Mouse (Mus musculus) G1E (cell line): ENCODE measurements at regions not wholly inside any gene's neighbourhood (a gene's known extent, or its start where the extent isn't known, plus 50 kb on each side); places are given as distances from the start of the nearest gene placed in this dataset.

Experiments used
- ATAC-seq: 2 replicates; pipeline ENCODE4 v1.8.0; 2016; ENCODE audit warnings: mild to moderate bottlenecking; ENCODE audit not compliant: insufficient number of reproducible peaks, poor library complexity, low FRiP score, severe bottlenecking; ENCODE audit errors: extremely low read depth
- DNase-seq: peaks from one replicate; pipeline ENCODE4 v3.0.0; 2012; ENCODE audit warnings: low spot score
- H3K27me3 ChIP-seq: 2 replicates; pipeline ENCODE4 v1.6.1; 2012; ENCODE audit warnings: mild to moderate bottlenecking, low read length, inconsistent platforms; ENCODE audit not compliant: insufficient read depth
- H3K36me3 ChIP-seq: replicated peaks from 2 replicates; pipeline ENCODE3; 2012; ENCODE audit warnings: mild to moderate bottlenecking, inconsistent platforms
- H3K4me1 ChIP-seq: 2 replicates; pipeline ENCODE4 v1.6.1; 2012; ENCODE audit warnings: low read depth, low read length, inconsistent platforms, mixed read lengths; ENCODE audit not compliant: insufficient read depth
- H3K4me3 ChIP-seq: 2 replicates; pipeline ENCODE4 v1.5.1; 2012; ENCODE audit warnings: low read depth, mild to moderate bottlenecking, inconsistent platforms, low read length, moderate library complexity, mixed read lengths
- H3K9me3 ChIP-seq: replicated peaks from 2 replicates; pipeline ENCODE4 v1.6.1; 2012; ENCODE audit warnings: inconsistent platforms
- CTCF ChIP-seq: IDR thresholded peaks from 2 replicates; pipeline ENCODE4 v1.5.1; 2012; ENCODE audit warnings: low read depth, low read length, inconsistent platforms, mixed read lengths
- GATA1 ChIP-seq: IDR thresholded peaks from 2 replicates; pipeline ENCODE4 v1.6.1; 2012; ENCODE audit warnings: borderline replicate concordance, low read length, inconsistent platforms, mixed read lengths
- GATA2 ChIP-seq: IDR thresholded peaks from 2 replicates; pipeline ENCODE4 v1.6.1; 2012; ENCODE audit warnings: low read depth, low read length, inconsistent platforms, borderline replicate concordance
- POLR2AphosphoS5 ChIP-seq: IDR thresholded peaks from 2 replicates; pipeline ENCODE4 v1.6.1; 2012; ENCODE audit warnings: low read depth, low read length, inconsistent platforms; ENCODE audit not compliant: insufficient replicate concordance
- TAL1 ChIP-seq: conservative IDR thresholded peaks from 2 replicates; pipeline ENCODE4 v1.6.1; 2012; ENCODE audit warnings: low read depth, low read length, inconsistent platforms, mixed read lengths

DNA sequence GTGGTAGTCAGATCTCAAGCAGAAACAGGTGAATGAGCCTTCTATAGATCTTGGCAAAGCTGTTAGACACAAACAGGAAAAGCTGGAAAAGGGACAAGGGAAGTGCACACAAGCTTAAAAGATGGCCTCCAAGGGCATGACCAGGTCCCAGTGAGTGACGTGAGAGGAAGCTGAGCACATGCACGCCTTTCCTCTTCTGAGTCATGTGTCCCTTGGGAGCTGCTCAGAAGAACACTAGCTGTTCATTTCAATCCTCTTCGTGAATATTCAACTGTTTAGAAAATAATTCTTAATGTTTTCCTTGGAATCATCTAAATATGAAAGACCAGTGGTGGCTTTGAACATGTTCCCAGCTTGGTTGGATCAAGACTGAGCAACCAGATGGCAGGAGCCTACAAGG lies 103.0 kb upstream of the Far2 start:
- DNase-seq (no peak), ATAC-seq (no peak)
- Histone ChIP-seq H3K4me1 (no peaks in the 10 kb centered on the region), H3K4me3 (no peak overlapping the region), H3K9me3 (no peaks in the 10 kb centered on the region), H3K27me3 (no peaks in the 10 kb centered on the region), H3K36me3 (no peaks in the 10 kb centered on the region)
- TF ChIP-seq TAL1: no peak
- TF ChIP-seq POLR2AphosphoS5: no peak
- no peak for TF ChIP-seq GATA2
- no peak for TF ChIP-seq CTCF
- TF ChIP-seq GATA1: no peak

GRCm38 (mm10) chr6:147944940-147945676 lies 102.0 kb upstream of the Far2 start:
- H3K27me3 ChIP-seq: no peaks in the 10 kb centered on the region
- no peaks in the 10 kb centered on the region for H3K36me3 ChIP-seq
- DNase-seq (no peak), ATAC-seq (no peak)
- no peak overlapping the region for H3K4me3 ChIP-seq
- no peaks in the 10 kb centered on the region for H3K4me1 ChIP-seq
- no peaks in the 10 kb centered on the region for H3K9me3 ChIP-seq
- TF ChIP-seq CTCF (no peak), TAL1 (no peak), GATA1 (no peak), POLR2AphosphoS5 (no peak), GATA2 (no peak)

DNA sequence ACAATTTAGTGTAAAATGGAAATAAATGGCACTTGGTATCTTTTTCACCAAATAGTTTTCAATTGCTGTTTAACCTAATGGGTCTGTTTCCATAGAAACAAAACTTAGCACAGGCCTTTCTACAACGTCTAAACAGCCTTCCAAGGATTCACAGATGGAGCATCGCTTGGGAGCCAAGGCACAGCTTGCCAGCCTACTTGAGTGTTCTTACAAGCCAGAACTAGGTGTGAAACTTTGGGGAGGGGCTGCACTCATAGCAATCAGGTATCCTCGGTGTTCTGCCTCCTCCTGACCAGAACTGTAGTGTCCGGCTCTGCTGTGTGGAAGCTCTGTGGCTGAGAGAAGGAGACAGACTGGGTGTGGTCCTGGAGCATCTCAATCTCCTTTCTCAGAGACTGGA lies 99.1 kb upstream of the Far2 start:
- no peak overlapping the region for H3K4me3 ChIP-seq
- H3K4me1 ChIP-seq: no peaks in the 10 kb centered on the region
- no peaks in the 10 kb centered on the region for H3K9me3 ChIP-seq
- H3K27me3 ChIP-seq: no peaks in the 10 kb centered on the region
- TF ChIP-seq GATA1: no peak
- TF ChIP-seq POLR2AphosphoS5: no peak
- TF ChIP-seq CTCF: no peak
- no peak for TF ChIP-seq GATA2
- no peak for TF ChIP-seq TAL1
- DNase-seq (no peak), ATAC-seq (no peak)
- no peaks in the 10 kb centered on the region for H3K36me3 ChIP-seq

GRCm38 (mm10) chr6:147951642-147952041 lies 95.4 kb upstream of the Far2 start:
- no peak for TF ChIP-seq GATA1
- no peak for TF ChIP-seq CTCF
- TF ChIP-seq GATA2: no peak
- no peak for TF ChIP-seq POLR2AphosphoS5
- TF ChIP-seq TAL1: no peak
- Histone ChIP-seq H3K9me3 (no peaks in the 10 kb centered on the region), H3K36me3 (no peaks in the 10 kb centered on the region), H3K27me3 (no peaks in the 10 kb centered on the region), H3K4me3 (no peak overlapping the region), H3K4me1 (no peaks in the 10 kb centered on the region)
- no peak for DNase-seq
- ATAC-seq: no peak

DNA sequence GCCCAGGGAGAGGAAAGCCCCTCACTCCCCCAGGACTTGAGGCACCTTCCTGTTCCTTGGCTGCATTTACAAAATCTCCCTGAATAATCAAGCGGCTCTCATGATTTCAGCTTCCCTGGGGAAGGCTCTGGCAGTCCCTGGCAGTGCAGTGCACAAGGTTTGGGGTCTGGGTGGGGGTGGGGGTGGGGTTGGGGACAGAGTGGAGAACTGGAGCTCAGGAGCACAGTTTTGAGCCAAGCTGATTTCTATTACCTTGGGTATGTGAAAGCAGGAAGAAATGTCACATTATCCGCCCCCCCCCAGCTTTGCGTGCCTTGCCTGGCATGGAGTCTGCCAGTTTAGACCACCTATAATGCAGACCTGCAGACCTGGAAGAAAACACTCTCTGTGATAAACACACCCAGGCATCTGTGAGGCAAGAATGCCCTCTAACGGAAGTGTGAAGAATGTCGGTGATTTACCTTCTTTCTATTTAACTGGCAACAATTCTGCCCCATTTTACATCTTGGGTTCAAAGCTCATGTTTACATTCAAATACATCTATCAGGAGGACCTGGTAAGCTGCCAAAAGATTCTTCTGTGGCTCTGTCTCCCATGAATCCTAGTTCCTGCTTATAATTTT lies 93.9 kb upstream of the Far2 start:
- Histone ChIP-seq H3K4me3 (no peak overlapping the region), H3K9me3 (no peaks in the 10 kb centered on the region), H3K36me3 (no peaks in the 10 kb centered on the region), H3K4me1 (no peaks in the 10 kb centered on the region), H3K27me3 (no peaks in the 10 kb centered on the region)
- no peak for TF ChIP-seq CTCF
- TF ChIP-seq GATA1: no peak
- TF ChIP-seq GATA2: no peak
- no peak for TF ChIP-seq TAL1
- TF ChIP-seq POLR2AphosphoS5: no peak
- ATAC-seq: no peak
- no peak for DNase-seq

GRCm38 (mm10) chr6:147953753-147954152 lies 93.3 kb upstream of the Far2 start:
- TF ChIP-seq GATA2 (no peak), POLR2AphosphoS5 (no peak), GATA1 (no peak), TAL1 (no peak), CTCF (no peak)
- Histone ChIP-seq H3K4me3 (no peak overlapping the region), H3K4me1 (no peaks in the 10 kb centered on the region), H3K27me3 (no peaks in the 10 kb centered on the region), H3K36me3 (no peaks in the 10 kb centered on the region), H3K9me3 (no peaks in the 10 kb centered on the region)
- ATAC-seq (no peak), DNase-seq (no peak)

DNA sequence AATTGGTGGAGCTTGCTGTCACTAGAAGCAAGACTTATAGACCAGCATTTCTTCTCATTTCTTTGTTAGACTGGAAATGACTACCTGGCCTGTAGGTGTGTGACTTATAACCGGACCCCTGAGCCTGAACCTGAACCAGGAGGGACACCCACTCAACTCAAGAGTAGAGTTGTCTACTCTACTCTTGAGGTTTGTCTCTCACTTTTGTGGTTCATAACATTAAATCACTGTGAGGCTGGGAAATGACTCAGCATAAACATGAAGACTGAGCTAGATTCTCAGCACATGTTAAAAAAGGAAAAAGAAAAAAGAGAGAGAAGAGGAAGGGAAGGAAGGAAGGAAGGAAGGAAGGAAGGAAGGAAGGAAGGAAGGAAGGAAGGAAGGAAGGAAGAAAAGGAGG lies 92.8 kb upstream of the Far2 start:
- Histone ChIP-seq H3K9me3 (no peaks in the 10 kb centered on the region), H3K36me3 (no peaks in the 10 kb centered on the region), H3K4me3 (no peak overlapping the region), H3K27me3 (no peaks in the 10 kb centered on the region), H3K4me1 (no peaks in the 10 kb centered on the region)
- no peak for ATAC-seq
- TF ChIP-seq CTCF (no peak), GATA1 (no peak), GATA2 (no peak), TAL1 (no peak), POLR2AphosphoS5 (no peak)
- no peak for DNase-seq
